Mouse (Mus musculus): ENCODE data around the gene Fam189a1.

GRCm38 (mm10) chr7:65116903-65117302, 39.5 kb downstream of the Fam189a1 start:
- TF ChIP-seq GATA1 (IDR thresholded peaks at IDR 0.05; ENCODE audit: low read length) = no peak
- TF ChIP-seq TAL1 (IDR thresholded peaks at IDR 0.05; ENCODE audit: low read length) = no peak
